Mouse (Mus musculus) lung, adult 2 months (tissue): ENCODE measurements around the gene Pm20d2.

Experiments
- CTCF ChIP-seq: fragments of 200-500 bp; IDR thresholded peaks from 2 replicates; pipeline ENCODE4 v1.5.1; 2011; ENCODE audit warnings: mild to moderate bottlenecking, low read length, control low read depth; ENCODE audit not compliant: insufficient read depth
- POLR2A ChIP-seq: fragments of 200-500 bp; IDR thresholded peaks from 2 replicates; pipeline ENCODE4 v1.6.1; 2011; ENCODE audit warnings: low read depth, mild to moderate bottlenecking, control low read depth, low read length, borderline replicate concordance; ENCODE audit errors: extremely low read depth

GRCm38 (mm10) chr4:33224003-33224675, 34.6 kb upstream of the Pm20d2 start:
- TF ChIP-seq CTCF (no peak), POLR2A (no peak)
